Mouse (Mus musculus) neural tube, embryonic 12.5 days (tissue): ENCODE measurements at regions not wholly inside any gene's neighbourhood (a gene's known extent, or its start where the extent isn't known, plus 50 kb on each side); places are given as distances from the start of the nearest gene placed in this dataset.
A peak's percentile ranks its signal among the peaks of the same experiment; 100 is the strongest.

Source experiments
- ATAC-seq: fragments of 200-750 bp; cut with Nextera tagmentation; 2 replicates; pipeline ENCODE4 v1.8.0; 2017; ENCODE audit warnings: low read depth, mild to moderate bottlenecking, moderate TSS enrichment, moderate library complexity; ENCODE audit not compliant: low FRiP score
- H3K27ac ChIP-seq: fragments of 300-500 bp; sonication (generic); 2 replicates; pipeline ENCODE4 v1.5.1; 2016
- H3K27me3 ChIP-seq: fragments of 300-500 bp; sonication (generic); replicated peaks from 2 replicates; pipeline ENCODE4 v1.6.1; 2016; ENCODE audit warnings: mild to moderate bottlenecking
- H3K36me3 ChIP-seq: fragments of 300-500 bp; sonication (generic); 2 replicates; pipeline ENCODE4 v1.6.1; 2016; ENCODE audit warnings: mild to moderate bottlenecking
- H3K4me1 ChIP-seq: fragments of 300-500 bp; sonication (generic); 2 replicates; pipeline ENCODE4 v1.6.1; 2016
- H3K4me2 ChIP-seq: fragments of 300-500 bp; sonication (generic); replicated peaks from 2 replicates; pipeline ENCODE4 v1.6.1; 2016; ENCODE audit warnings: mild to moderate bottlenecking
- H3K4me3 ChIP-seq: fragments of 300-500 bp; sonication (generic); 2 replicates; pipeline ENCODE4 v1.5.1; 2016
- H3K9ac ChIP-seq: fragments of 300-500 bp; sonication (generic); 2 replicates; pipeline ENCODE4 v1.6.1; 2016; ENCODE audit warnings: mild to moderate bottlenecking
- H3K9me3 ChIP-seq: fragments of 300-500 bp; sonication (generic); 2 replicates; pipeline ENCODE4 v1.6.1; 2016; ENCODE audit warnings: mild to moderate bottlenecking
- WGBS: fragments of 180-500 bp; shearing (Covaris S2); methylation state at CpG from one replicate; pipeline ENCODE4 v1.1.7; 2016; 5-methylcytosine and 5-hydroxymethylcytosine counted together

DNA sequence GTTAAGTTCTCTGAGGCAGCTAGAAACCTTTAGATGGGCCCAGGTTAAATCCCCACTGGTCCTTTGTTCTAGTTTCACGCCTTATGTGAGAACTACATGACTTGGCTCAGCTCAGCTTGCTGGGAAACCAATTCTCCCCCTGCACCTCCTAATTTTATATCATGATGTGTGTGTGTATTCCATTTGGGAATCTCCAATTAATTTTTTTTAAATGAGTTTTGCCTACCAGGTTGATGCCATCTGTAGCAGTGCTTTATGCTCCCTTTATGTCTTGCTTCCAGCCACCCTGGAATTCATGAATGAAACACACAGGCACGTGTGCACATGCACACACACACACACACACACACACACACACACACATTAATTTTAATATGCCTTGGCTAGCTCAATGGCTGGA is 180.0 kb upstream of the Gli3 start:
- H3K36me3 ChIP-seq, result no peaks in the 10 kb centered on the region
- peaks cover 11% of the 10 kb centered on the region; the same call in 1 of the 2 replicates for H3K9me3 ChIP-seq
- ATAC-seq, result no peak
- no peak overlapping the region for H3K9ac ChIP-seq
- H3K4me1 ChIP-seq, result no peaks in the 10 kb centered on the region
- 51% methylated on average over 2 of the region's 2 CpGs for WGBS
- no peaks in the 10 kb centered on the region for H3K27me3 ChIP-seq
- no peak overlapping the region for H3K27ac ChIP-seq
- no peak overlapping the region for H3K4me2 ChIP-seq
- no peak overlapping the region for H3K4me3 ChIP-seq

DNA sequence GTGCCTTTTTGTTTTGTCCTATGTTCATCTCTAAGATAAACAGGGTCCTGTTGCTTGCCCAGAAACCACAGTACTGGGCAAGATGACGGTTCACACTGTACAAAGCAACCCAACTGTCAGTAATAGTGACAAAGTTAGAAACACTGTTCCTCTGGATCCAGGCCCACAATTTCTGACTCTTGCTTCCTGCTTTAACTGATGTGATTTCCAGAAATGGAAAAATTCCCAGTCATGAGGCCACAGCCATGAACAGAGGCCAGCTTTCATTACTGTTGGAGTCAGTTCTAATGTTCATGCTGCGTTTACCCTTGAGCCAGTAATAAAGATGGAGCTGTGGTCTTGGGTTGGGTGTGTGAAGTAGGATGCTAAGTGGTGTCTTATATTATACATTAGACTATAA is 164.6 kb upstream of the Gli3 start:
- H3K4me1 ChIP-seq, result no peaks in the 10 kb centered on the region
- H3K27ac ChIP-seq, result no peak overlapping the region
- no peak overlapping the region for H3K4me3 ChIP-seq
- H3K27me3 ChIP-seq, result no peaks in the 10 kb centered on the region
- ATAC-seq, result no peak
- no peaks in the 10 kb centered on the region for H3K9me3 ChIP-seq
- 78% methylated on average over 2 of the region's 2 CpGs for WGBS
- H3K4me2 ChIP-seq, result no peak overlapping the region
- H3K36me3 ChIP-seq, result no peaks in the 10 kb centered on the region
- H3K9ac ChIP-seq, result no peak overlapping the region

DNA sequence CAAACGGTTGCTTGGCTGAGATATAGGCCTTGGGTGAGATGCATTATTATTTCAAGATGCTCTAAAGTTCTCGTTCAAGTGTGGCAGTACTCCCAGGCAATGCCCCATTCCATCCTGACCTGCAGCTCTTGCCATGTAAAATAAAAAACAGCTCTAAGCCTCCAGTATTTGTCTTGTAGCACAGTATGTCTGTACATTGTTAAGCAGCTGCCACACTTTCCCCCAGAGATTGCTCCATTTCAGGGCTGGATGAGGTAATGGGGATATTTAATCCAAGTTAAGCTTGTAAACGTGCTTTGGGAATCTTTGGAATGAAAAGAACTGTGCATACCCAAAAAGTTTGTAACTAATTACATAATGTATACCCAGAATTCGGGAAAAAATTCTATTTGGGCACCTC is 137.6 kb upstream of the Gli3 start:
- no peak overlapping the region for H3K4me3 ChIP-seq
- H3K36me3 ChIP-seq, result no peaks in the 10 kb centered on the region
- WGBS, result 71% methylated on average over 4 of the region's 4 CpGs
- H3K4me2 ChIP-seq, result no peak overlapping the region
- no peaks in the 10 kb centered on the region for H3K9me3 ChIP-seq
- H3K9ac ChIP-seq, result no peak overlapping the region
- no peak for ATAC-seq
- H3K27me3 ChIP-seq, result no peaks in the 10 kb centered on the region
- H3K27ac ChIP-seq, result no peak overlapping the region
- H3K4me1 ChIP-seq, result no peaks in the 10 kb centered on the region

DNA sequence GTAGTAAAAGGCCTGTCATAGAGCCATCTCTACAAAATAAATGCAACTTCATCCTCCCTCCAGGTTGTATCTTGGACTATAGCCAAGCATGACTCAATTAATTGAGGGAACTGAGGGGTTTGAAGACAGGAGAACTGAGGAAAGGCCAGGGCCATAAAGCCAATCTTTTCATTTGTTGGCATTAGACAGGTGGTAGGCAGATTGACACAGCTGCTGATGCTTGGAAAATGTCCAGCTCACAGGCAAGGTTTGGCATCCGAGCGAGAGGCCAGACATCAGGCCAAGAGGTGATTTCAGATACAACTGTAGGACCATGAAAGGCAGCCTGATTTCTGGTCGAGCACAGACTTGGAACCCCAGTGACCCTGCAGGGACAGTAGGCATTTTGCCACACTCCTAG is 136.9 kb upstream of the Gli3 start:
- no peaks in the 10 kb centered on the region for H3K9me3 ChIP-seq
- no peaks in the 10 kb centered on the region for H3K27me3 ChIP-seq
- H3K4me2 ChIP-seq, result no peak overlapping the region
- no peak overlapping the region for H3K9ac ChIP-seq
- no peak overlapping the region for H3K27ac ChIP-seq
- 82% methylated on average over 3 of the region's 3 CpGs for WGBS
- H3K4me1 ChIP-seq, result no peaks in the 10 kb centered on the region
- H3K36me3 ChIP-seq, result no peaks in the 10 kb centered on the region
- no peak overlapping the region for H3K4me3 ChIP-seq
- ATAC-seq, result no peak

DNA sequence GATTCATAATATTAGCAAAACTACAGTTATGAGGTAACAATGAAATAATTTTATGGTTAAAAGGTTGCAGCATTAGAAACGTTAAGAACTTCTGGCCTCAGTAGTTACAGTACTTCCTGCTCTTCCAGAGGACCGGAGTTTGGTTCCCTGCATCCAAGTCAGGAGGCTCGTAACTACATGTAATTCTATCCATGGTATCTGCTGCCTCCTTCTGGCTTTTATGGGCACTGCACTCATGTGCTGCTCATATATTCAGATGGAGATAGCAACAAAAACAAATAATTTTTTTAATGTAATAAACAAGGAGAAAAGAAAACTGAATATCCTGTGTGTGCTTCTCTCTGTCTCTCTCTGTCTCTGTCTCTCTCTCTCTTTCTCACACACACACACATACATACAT is 133.5 kb upstream of the Gli3 start:
- ATAC-seq, result no peak
- Histone ChIP-seq H3K36me3 (no peaks in the 10 kb centered on the region), H3K4me3 (no peak overlapping the region), H3K27me3 (no peaks in the 10 kb centered on the region), H3K4me1 (no peaks in the 10 kb centered on the region), H3K9ac (no peak overlapping the region), H3K27ac (no peak overlapping the region), H3K9me3 (no peaks in the 10 kb centered on the region), H3K4me2 (no peak overlapping the region)
- 93% methylated on average over 3 of the region's 3 CpGs for WGBS

DNA sequence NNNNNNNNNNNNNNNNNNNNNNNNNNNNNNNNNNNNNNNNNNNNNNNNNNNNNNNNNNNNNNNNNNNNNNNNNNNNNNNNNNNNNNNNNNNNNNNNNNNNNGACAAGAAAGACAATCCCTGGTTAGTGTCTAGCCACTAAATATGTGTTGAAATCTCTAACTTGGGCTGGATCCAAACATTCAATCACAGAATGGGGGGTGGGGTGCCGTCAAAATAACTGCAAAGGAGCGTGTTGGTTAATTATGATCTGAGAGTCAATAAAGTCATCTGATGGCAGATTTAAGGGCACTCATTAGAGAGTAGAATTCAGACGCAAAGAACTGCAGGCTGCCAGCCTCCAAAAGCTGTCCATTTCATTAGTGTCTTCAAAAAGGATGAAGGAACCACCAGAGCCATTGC is 119.6 kb upstream of the Gli3 start:
- Histone ChIP-seq H3K9ac (no peak overlapping the region), H3K4me1 (no peaks in the 10 kb centered on the region), H3K4me3 (no peak overlapping the region), H3K4me2 (no peak overlapping the region), H3K27ac (no peak overlapping the region), H3K27me3 (no peaks in the 10 kb centered on the region), H3K36me3 (no peaks in the 10 kb centered on the region), H3K9me3 (no peaks in the 10 kb centered on the region)
- 16% methylated on average over 3 of the region's 3 CpGs for WGBS
- no peak for ATAC-seq

DNA sequence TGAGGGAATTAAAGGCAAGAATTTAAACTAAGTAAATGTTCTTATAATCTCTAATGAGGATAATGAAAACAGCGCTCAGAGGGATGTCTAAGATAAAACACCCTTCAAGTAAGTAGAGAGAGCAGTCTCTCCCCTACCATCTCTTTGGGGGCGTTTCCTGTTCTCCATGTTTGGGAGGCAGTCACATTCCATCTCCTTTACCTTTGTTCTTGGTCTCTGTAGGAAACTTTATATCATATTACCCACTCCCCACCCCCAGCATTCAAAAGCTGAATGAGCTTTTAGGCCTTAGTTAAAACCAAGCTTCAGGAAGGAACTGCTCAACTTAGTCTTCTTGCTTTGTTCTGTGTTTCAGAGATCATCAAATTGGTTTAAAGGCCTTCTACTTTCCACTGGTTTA is 116.2 kb upstream of the Gli3 start:
- ATAC-seq, result no peak
- Histone ChIP-seq H3K9me3 (no peaks in the 10 kb centered on the region), H3K27me3 (no peaks in the 10 kb centered on the region), H3K4me1 (no peaks in the 10 kb centered on the region), H3K4me3 (no peak overlapping the region), H3K4me2 (no peak overlapping the region), H3K27ac (no peak overlapping the region), H3K36me3 (no peaks in the 10 kb centered on the region), H3K9ac (no peak overlapping the region)
- WGBS, result 29% methylated on average over 2 of the region's 2 CpGs

DNA sequence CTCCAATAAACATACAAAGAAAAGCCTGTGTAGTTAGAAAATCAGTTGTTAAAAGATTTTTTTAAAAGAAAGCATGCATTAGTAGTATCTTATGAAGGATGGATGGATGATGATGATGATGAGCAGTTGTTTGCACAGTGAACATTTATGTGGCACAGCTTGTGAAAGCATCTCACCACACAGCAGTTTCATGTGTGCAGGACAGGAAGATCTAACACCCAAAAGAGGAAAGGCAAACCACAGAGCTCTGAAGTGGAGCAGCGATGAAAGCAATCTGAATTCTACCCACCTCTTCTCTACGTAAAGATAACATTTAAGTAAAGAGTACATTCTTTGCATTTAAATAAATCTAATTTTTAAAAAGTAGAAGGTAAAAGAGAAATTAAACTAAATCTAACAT is 96.6 kb upstream of the Gli3 start:
- WGBS, result 97% methylated on average over 2 of the region's 2 CpGs
- H3K9me3 ChIP-seq, result no peaks in the 10 kb centered on the region
- H3K4me3 ChIP-seq, result no peak overlapping the region
- H3K36me3 ChIP-seq, result no peaks in the 10 kb centered on the region
- H3K9ac ChIP-seq, result no peak overlapping the region
- no peak for ATAC-seq
- no peaks in the 10 kb centered on the region for H3K4me1 ChIP-seq
- no peak overlapping the region for H3K4me2 ChIP-seq
- no peaks in the 10 kb centered on the region for H3K27me3 ChIP-seq
- H3K27ac ChIP-seq, result no peak overlapping the region

DNA sequence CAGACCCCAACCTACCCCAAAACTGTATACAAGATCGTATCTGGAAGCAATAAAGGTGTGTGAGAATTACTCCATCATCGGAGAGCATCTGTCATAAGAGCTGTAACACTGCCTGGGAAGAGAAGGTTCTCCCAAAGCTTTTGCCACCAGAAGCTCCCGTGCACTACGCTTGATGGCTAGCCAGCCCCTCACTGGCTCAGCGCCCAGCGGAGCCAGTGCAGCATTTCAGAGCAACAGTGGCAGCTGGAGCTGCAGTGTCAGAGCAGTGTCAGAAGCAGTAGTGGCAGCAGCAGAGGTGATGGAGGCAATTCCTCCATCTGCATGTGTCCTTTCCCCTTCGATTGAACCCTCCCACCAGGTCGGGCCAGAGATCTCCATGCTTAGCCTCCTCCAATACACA is 83.0 kb upstream of the Gli3 start:
- H3K36me3 ChIP-seq, result no peaks in the 10 kb centered on the region
- ATAC-seq, result no peak
- WGBS, result 79% methylated on average over 8 of the region's 8 CpGs
- H3K4me3 ChIP-seq, result no peak overlapping the region
- no peak overlapping the region for H3K4me2 ChIP-seq
- no peaks in the 10 kb centered on the region for H3K4me1 ChIP-seq
- no peaks in the 10 kb centered on the region for H3K9me3 ChIP-seq
- H3K27ac ChIP-seq, result no peak overlapping the region
- no peak overlapping the region for H3K9ac ChIP-seq
- H3K27me3 ChIP-seq, result no peaks in the 10 kb centered on the region

DNA sequence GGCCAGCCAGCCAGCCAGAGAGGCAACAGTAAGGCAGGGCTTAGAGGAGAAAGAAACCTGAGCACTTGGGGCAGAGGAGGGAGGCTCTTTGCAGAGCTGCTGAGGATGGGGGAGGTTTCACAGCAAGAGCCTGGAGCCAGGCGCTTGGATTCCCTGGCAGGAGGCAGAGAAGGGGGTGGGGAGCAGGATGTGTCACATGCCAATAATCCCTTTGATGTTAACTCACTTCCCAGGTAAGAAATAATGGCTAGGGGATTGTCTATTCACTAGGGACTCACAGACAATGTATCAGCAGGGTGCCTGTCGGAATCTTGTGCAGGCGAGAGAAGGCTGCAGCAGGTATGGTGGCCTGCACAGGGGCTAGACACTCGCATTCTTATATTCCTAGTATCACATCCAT is 67.8 kb upstream of the Gli3 start:
- peak; percentile 50; the same call in 1 of the 2 replicates for ATAC-seq
- WGBS, result 7% methylated on average over 4 of the region's 4 CpGs
- Histone ChIP-seq H3K4me1 (no peaks in the 10 kb centered on the region), H3K36me3 (no peaks in the 10 kb centered on the region), H3K4me2 (0 out of 2 replicates have a peak overlapping the region, but pooled peaks have one; percentile 9), H3K9me3 (no peaks in the 10 kb centered on the region), H3K9ac (no peak overlapping the region), H3K27me3 (no peaks in the 10 kb centered on the region), H3K27ac (no peak overlapping the region), H3K4me3 (no peak overlapping the region)

DNA sequence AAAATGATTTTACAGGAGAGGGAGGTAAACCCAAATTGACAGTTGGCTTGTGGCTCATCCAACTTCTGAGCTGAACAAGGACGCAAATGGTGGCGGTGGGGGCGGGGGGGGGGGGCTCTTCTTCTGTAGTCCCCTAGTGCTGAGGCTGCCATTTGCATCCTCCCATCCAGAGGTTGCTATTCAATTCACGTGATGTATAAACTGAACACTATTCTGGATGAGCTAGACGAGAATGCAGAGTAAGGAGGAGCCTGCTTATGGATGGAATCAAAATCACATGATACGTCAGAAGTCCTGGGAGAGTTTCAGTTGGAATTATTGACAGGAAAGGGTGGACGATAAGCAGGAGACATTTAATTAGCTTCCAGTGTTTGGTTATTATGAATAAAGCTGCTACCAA is 67.3 kb upstream of the Gli3 start:
- no peak for ATAC-seq
- H3K4me2 ChIP-seq, result 0 out of 2 replicates have a peak overlapping the region, but pooled peaks have one; percentile 9

DNA sequence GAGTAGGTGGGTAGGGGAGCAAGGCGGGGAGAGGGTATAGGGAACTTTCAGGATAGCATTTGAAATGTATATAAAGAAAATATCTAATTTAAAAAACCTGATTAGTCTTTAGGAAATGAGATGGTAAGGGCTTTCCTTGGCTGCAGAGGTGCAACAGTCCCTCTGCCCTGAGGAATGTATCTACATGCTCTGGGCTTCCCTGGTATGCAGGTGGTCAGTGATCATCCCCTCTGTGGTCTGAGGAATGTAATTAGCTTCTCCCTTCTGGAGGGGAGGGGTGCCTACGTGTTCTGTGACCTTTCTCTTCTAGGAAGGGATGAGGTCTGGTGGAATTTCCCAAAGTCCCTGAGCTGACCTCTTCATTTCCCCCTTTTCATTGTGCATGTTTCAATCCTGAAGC is 64.4 kb upstream of the Gli3 start:
- Histone ChIP-seq H3K4me3 (no peak overlapping the region), H3K9ac (no peak overlapping the region), H3K9me3 (no peaks in the 10 kb centered on the region), H3K36me3 (no peaks in the 10 kb centered on the region), H3K4me1 (no peaks in the 10 kb centered on the region), H3K27ac (no peak overlapping the region), H3K27me3 (no peaks in the 10 kb centered on the region), H3K4me2 (no peak overlapping the region)
- 69% methylated on average over 2 of the region's 2 CpGs for WGBS
- ATAC-seq, result no peak

More for the DNA sequence above, 67.3 kb upstream of the Gli3 start:
- Histone ChIP-seq H3K9me3 (no peaks in the 10 kb centered on the region), H3K36me3 (no peaks in the 10 kb centered on the region), H3K4me3 (no peak overlapping the region), H3K9ac (no peak overlapping the region), H3K27me3 (no peaks in the 10 kb centered on the region), H3K4me1 (no peaks in the 10 kb centered on the region), H3K27ac (no peak overlapping the region)
- WGBS, result 37% methylated on average over 7 of the region's 7 CpGs
